In the genomic region with DNA sequence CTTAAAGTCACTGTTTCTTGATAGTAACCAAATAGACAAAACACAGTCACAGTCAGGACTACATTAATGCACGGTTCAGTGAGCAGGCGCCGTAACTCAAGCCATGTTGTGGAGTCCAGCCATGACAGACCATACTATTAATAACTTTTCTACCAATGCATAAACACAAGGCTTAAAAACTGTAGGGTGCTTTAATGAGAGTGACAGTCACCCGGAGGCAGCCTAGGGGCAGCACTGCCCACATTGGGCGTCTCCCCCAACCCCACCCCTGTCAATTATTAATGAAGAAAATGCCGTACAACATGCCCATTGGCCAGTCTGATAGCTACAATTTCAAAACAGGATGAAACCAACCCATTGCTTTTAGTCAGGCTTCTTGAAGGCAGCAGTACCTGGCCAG, we compare ENCODE assay signal across 20 mouse cellular contexts.
DNase-seq lines count a peak whose midpoint lies in the region; ATAC-seq lines count a peak whose summit lies in the region.
"Had no signal": no experiment of that assay in that cellular context is flagged by ENCODE, and none has a peak within 500 bp of the region (broad histone marks: within the 10 kb centered on the region; RNA-seq: fewer than 3 reads in every experiment).

No protein-coding gene starts in this region.

- peaks cover 8% of the 10 kb centered on the region for H3K4me1 ChIP-seq in hindbrain, embryonic 13.5 days (replicated peaks)

- no peaks in the 10 kb centered on the region for H3K36me3 ChIP-seq in hindbrain, embryonic 13.5 days
- H3K36me3 ChIP-seq: heart, embryonic 10.5 days; hindbrain, embryonic 12.5 days had no signal

- H3K4me2 ChIP-seq in hindbrain, embryonic 13.5 days: no peak overlapping the region
- H3K4me2 ChIP-seq: forebrain, embryonic 13.5 days; hindbrain, embryonic 12.5 days had no signal

- H3K9ac ChIP-seq in hindbrain, embryonic 13.5 days: no peak overlapping the region
- H3K9ac ChIP-seq: forebrain, embryonic 13.5 days; forebrain, postnatal 0 days; hindbrain, embryonic 12.5 days had no signal

- H3K9me3 ChIP-seq in hindbrain, embryonic 13.5 days: no peaks in the 10 kb centered on the region
- H3K9me3 ChIP-seq: forebrain, embryonic 13.5 days; heart, embryonic 10.5 days; hindbrain, embryonic 12.5 days had no signal

- H3K4me3 ChIP-seq in hindbrain, embryonic 13.5 days: no peak overlapping the region
- H3K4me3 ChIP-seq: forebrain, embryonic 13.5 days; heart, embryonic 10.5 days; hindbrain, embryonic 12.5 days had no signal

- H3K27ac ChIP-seq in hindbrain, embryonic 13.5 days: no peak overlapping the region
- H3K27ac ChIP-seq: forebrain, embryonic 13.5 days; heart, embryonic 10.5 days; hindbrain, embryonic 12.5 days; hindbrain, postnatal 0 days had no signal

- no peaks in the 10 kb centered on the region for H3K27me3 ChIP-seq in hindbrain, embryonic 13.5 days
- H3K27me3 ChIP-seq: CH12.LX; forebrain, embryonic 13.5 days; hindbrain, embryonic 12.5 days had no signal

- peak; percentile 51 for DNase-seq in kidney, adult 11 months
- no peak for DNase-seq in kidney, postnatal 10 days
- peak; percentile 61 for DNase-seq in kidney, adult 9 months
- DNase-seq in kidney, postnatal 25 days: peak; percentile 23 to 41
- DNase-seq in right cerebral cortex, postnatal 14 days: no peak
- DNase-seq: adrenal gland, adult 2 months; adrenal gland, postnatal 25 days; cerebellum, adult 18-20 months; cerebellum, adult 9-11 months; cerebellum, postnatal 36 days; forebrain, postnatal 0 days; gastrocnemius, postnatal 10 days; heart, postnatal 10 days; heart, postnatal 4 days had no signal

- ATAC-seq in hindbrain, embryonic 13.5 days (ENCODE audit: low FRiP score): no peak
- ATAC-seq: forebrain, embryonic 13.5 days; forebrain, postnatal 0 days had no signal

- WGBS in hindbrain, embryonic 13.5 days: 90% methylated on average over 6 of the region's 6 CpGs

Comparison
In these comparisons a context has a peak if more than half of its experiments do, and no peak if none do; other contexts are left out.
1. DNase-seq: peak in kidney, adult 11 months (single experiment), kidney, adult 9 months (single experiment) and kidney, postnatal 25 days (2 of 2); none in kidney, postnatal 10 days (single experiment) and right cerebral cortex, postnatal 14 days (single experiment).